Mouse (Mus musculus) forebrain, embryonic 16.5 days (tissue): ENCODE measurements around the gene Eif4e2. TPM values are rescaled to one million over a fixed set of nuclear protein-coding genes. Genes with fewer than 3 reads are reported as not detected.

Source experiments
- ATAC-seq: fragments of 200-750 bp; cut with Nextera tagmentation; 2 replicates; pipeline ENCODE4 v1.8.0; 2017; ENCODE audit warnings: mild to moderate bottlenecking, moderate library complexity
- H3K27ac ChIP-seq: fragments of 300-500 bp; sonication (generic); 2 replicates; pipeline ENCODE4 v1.5.1; 2014; ENCODE audit warnings: low read length, control low read depth
- H3K27me3 ChIP-seq: fragments of 300-500 bp; sonication (generic); replicated peaks from 2 replicates; pipeline ENCODE4 v1.6.1; 2014; ENCODE audit warnings: low read length; ENCODE audit not compliant: control insufficient read depth, insufficient read depth
- H3K36me3 ChIP-seq: fragments of 300-500 bp; sonication (generic); 2 replicates; pipeline ENCODE4 v1.6.1; 2014; ENCODE audit not compliant: control insufficient read depth, insufficient read depth
- H3K4me1 ChIP-seq: fragments of 300-500 bp; sonication (generic); replicated peaks from 2 replicates; pipeline ENCODE4 v1.6.1; 2014; ENCODE audit warnings: low read length; ENCODE audit not compliant: control insufficient read depth, insufficient read depth
- H3K4me2 ChIP-seq: fragments of 300-500 bp; sonication (generic); 2 replicates; pipeline ENCODE4 v1.6.1; 2014; ENCODE audit warnings: mild to moderate bottlenecking, low read length, control low read depth
- H3K4me3 ChIP-seq: fragments of 300-500 bp; sonication (generic); replicated peaks from 2 replicates; pipeline ENCODE4 v1.5.1; 2014; ENCODE audit warnings: mild to moderate bottlenecking, low read length, control low read depth
- H3K9ac ChIP-seq: fragments of 300-500 bp; sonication (generic); replicated peaks from 2 replicates; pipeline ENCODE4 v1.6.1; 2014; ENCODE audit warnings: low read depth, low read length, control low read depth
- H3K9me3 ChIP-seq: fragments of 300-500 bp; sonication (generic); 2 replicates; pipeline ENCODE4 v1.6.1; 2016; ENCODE audit warnings: low read length; ENCODE audit not compliant: control insufficient read depth
- WGBS: fragments of 180-500 bp; shearing (Covaris S2); extraction: QIAGEN DNeasy Blood & Tissue Kit; methylation state at CpG from one replicate; pipeline ENCODE4 v1.1.7; 2014; 5-methylcytosine and 5-hydroxymethylcytosine counted together
- polyA plus RNA-seq: library from polyadenylated mRNA; unstranded; fragments of >200 nt; fragmentation: Nextera tagmentation; extraction: Ambion mirVana; gene quantifications from 2 replicates; pipeline ENCODE4 v1.2.1, GENCODE M21; 2015

The Eif4e2 gene
- polyA plus RNA-seq, 1 experiment from 2014 or later = 88.1 TPM

- peak overlapping the region; percentile 96 for H3K27ac ChIP-seq
- peaks cover 4% of the 10 kb centered on the region for H3K36me3 ChIP-seq
- H3K9me3 ChIP-seq = no peaks in the 10 kb centered on the region
- peak overlapping the region; percentile 56 for H3K4me2 ChIP-seq
- H3K4me3 ChIP-seq = peak overlapping the region; percentile 85
- no peak for ATAC-seq
- H3K27me3 ChIP-seq = no peaks in the 10 kb centered on the region
- 28% methylated on average over 4 of the region's 4 CpGs for WGBS
- peak overlapping the region; percentile 92 for H3K9ac ChIP-seq
- H3K4me1 ChIP-seq = peaks cover 35% of the 10 kb centered on the region
Measured at GRCm38 (mm10) chr1:87214748-87215147, 1.0 kb downstream of the Eif4e2 start.

DNA sequence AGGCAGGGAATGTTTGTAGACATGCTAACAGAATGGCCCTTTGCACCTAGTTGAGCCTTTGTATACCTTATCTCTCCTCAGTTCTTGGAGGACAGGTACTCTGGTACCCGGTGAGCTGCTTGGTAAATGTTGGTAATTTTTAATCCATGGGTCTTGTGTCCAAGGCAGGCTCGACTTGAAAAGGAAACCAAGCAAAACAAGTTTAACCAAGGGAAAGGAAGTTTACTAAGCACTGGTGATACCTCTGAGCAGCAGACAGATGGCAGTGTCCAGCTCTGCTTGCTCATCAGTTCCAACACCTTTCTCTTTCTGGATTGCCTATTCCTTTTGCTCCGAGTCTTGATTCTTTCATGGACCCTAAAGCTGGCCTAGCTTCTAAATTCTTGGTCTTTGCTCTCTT lies 4.2 kb downstream of the Eif4e2 start:
- Histone ChIP-seq H3K4me2 (no peak overlapping the region), H3K9ac (no peak overlapping the region), H3K4me1 (peaks cover 34% of the 10 kb centered on the region), H3K9me3 (no peaks in the 10 kb centered on the region), H3K4me3 (no peak overlapping the region), H3K27ac (no peak overlapping the region), H3K27me3 (no peaks in the 10 kb centered on the region), H3K36me3 (peaks cover 32% of the 10 kb centered on the region)
- no peak for ATAC-seq
- 66% methylated on average over 3 of the region's 3 CpGs for WGBS

- H3K4me1 ChIP-seq = no peaks in the 10 kb centered on the region
- H3K4me2 ChIP-seq = no peak overlapping the region
- H3K27ac ChIP-seq = no peak overlapping the region
- H3K36me3 ChIP-seq = peaks cover 72% of the 10 kb centered on the region
- H3K9me3 ChIP-seq = no peaks in the 10 kb centered on the region
- no peaks in the 10 kb centered on the region for H3K27me3 ChIP-seq
- ATAC-seq = no peak
- no peak overlapping the region for H3K9ac ChIP-seq
- H3K4me3 ChIP-seq = no peak overlapping the region
- 95% methylated on average over 8 of the region's 8 CpGs for WGBS
Measured at GRCm38 (mm10) chr1:87225739-87226138, 12.0 kb downstream of the Eif4e2 start.

DNA sequence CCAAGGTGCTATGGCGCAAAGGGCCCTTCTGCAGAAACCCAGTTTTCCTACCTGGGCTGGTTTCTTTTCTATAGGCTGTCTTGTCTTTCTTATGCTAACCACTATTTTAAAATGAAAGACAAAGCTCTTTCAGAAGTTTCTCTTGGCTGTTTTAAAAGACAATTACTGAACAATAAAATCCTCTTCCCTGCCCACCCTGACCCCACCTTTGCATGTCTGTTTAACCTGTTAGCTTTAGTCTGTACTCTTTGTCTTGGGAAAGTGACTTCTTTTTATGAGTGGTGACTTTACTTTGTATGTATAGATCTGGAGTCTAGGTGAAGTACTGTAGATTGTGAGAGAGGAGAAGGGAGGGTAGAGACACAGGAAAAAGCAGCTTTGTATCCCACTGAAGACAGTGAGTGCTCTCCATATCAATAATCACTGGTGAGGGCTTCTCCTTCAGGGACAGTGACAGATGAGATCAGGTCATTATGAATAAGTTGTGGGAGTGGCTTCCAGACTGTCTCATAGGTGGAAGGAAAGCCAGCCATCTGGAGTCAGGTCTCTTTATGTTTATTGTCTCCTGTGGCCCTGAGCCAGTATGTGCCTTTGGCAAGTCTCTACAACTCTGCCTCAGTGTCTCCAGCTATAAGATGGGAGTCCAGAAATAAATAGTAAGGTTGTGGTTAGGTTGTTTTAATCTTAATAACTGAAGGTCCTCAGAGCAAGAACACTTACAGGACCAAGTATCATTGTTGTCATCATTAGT lies 12.9 kb downstream of the Eif4e2 start:
- ATAC-seq = no peak
- Histone ChIP-seq H3K36me3 (peaks cover 65% of the 10 kb centered on the region), H3K27me3 (no peaks in the 10 kb centered on the region), H3K27ac (no peak overlapping the region), H3K4me2 (no peak overlapping the region), H3K9ac (no peak overlapping the region), H3K4me3 (no peak overlapping the region), H3K9me3 (no peaks in the 10 kb centered on the region), H3K4me1 (no peaks in the 10 kb centered on the region)
- 100% methylated on average over 1 of the region's 1 CpGs for WGBS

DNA sequence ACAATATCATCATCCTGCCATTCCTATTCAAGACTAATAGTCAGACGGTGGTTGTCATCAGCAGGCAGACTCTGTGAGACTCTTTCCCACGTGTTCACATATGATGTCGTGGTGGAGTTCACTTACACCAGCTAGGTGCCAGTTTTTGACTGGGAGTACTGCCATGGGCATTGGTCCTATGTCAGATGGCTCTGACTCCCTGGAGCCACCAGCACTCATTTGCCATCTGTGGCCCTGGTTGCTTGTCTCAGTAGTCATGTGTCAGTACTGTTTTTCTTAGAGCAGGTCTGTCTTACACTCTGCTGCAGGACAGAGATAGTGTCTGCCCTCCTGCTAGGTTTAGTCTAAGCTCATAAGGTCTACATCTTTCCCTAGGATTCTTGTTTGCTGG lies 13.4 kb downstream of the Eif4e2 start:
- H3K27me3 ChIP-seq = no peaks in the 10 kb centered on the region
- H3K9me3 ChIP-seq = no peaks in the 10 kb centered on the region
- H3K36me3 ChIP-seq = peaks cover 60% of the 10 kb centered on the region
- ATAC-seq = no peak
- H3K4me1 ChIP-seq = no peaks in the 10 kb centered on the region
- WGBS = 65% methylated on average over 3 of the region's 3 CpGs
- no peak overlapping the region for H3K27ac ChIP-seq
- no peak overlapping the region for H3K9ac ChIP-seq
- no peak overlapping the region for H3K4me3 ChIP-seq
- no peak overlapping the region for H3K4me2 ChIP-seq

- WGBS = 58% methylated on average over 5 of the region's 5 CpGs
- Histone ChIP-seq H3K27me3 (no peaks in the 10 kb centered on the region), H3K4me1 (no peaks in the 10 kb centered on the region), H3K9ac (no peak overlapping the region), H3K4me2 (no peak overlapping the region), H3K9me3 (no peaks in the 10 kb centered on the region), H3K27ac (no peak overlapping the region), H3K36me3 (peaks cover 43% of the 10 kb centered on the region), H3K4me3 (no peak overlapping the region)
- ATAC-seq = no peak
Measured at GRCm38 (mm10) chr1:87230606-87231005, 16.9 kb downstream of the Eif4e2 start.

DNA sequence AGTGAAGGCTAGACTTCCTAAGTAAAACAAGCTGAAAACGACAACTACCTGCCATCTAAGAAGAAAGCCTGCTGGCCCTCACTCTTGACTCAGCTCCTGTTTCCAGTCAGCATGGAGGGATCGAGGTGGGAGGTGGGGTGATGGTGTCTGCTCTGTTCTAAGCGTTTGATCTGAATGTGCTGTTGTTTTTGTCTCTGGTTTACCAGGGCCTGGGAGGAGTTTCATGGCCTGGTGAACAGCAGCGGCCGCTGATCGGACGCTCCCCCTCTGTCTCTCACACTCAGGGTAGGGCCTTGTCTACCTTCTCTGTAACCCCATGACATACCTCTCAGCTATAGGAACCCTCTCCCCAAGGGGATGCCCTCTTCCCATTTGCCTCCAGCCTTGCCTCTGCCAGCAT lies 18.5 kb downstream of the Eif4e2 start:
- no peak for ATAC-seq
- Histone ChIP-seq H3K4me3 (no peak overlapping the region), H3K27ac (no peak overlapping the region), H3K36me3 (peaks cover 30% of the 10 kb centered on the region), H3K9me3 (no peaks in the 10 kb centered on the region), H3K4me2 (no peak overlapping the region), H3K9ac (no peak overlapping the region), H3K27me3 (no peaks in the 10 kb centered on the region), H3K4me1 (no peaks in the 10 kb centered on the region)
- WGBS = 78% methylated on average over 7 of the region's 7 CpGs

DNA sequence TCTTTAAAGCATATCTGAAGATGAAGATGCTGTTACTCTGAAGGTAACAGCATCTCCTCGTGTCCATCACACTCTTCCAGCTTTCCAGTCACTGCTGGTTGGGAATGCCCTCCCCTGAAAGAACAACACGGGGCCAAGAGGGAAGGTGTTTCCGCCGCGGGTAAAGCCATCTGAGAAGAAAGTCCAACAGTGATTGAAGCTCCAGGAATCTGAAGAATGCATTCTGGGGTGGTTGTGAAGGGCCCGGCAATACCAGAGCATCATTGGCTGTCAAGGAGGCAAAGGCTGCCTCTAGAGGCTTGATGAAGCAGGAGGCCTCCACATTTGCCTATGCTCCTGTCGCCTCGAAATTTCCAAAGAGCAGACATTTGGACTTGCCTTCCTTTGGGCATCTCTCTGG lies 25.3 kb downstream of the Eif4e2 start:
- Histone ChIP-seq H3K9me3 (no peaks in the 10 kb centered on the region), H3K27ac (no peak overlapping the region), H3K4me3 (no peak overlapping the region), H3K4me2 (no peak overlapping the region), H3K36me3 (peaks cover 8% of the 10 kb centered on the region), H3K27me3 (no peaks in the 10 kb centered on the region), H3K4me1 (no peaks in the 10 kb centered on the region), H3K9ac (no peak overlapping the region)
- ATAC-seq = no peak
- WGBS = 79% methylated on average over 8 of the region's 8 CpGs

- 90% methylated on average over 8 of the region's 8 CpGs for WGBS
- Histone ChIP-seq H3K9me3 (no peaks in the 10 kb centered on the region), H3K4me1 (no peaks in the 10 kb centered on the region), H3K4me3 (no peak overlapping the region), H3K27me3 (no peaks in the 10 kb centered on the region), H3K9ac (no peak overlapping the region), H3K36me3 (peaks cover 3% of the 10 kb centered on the region), H3K4me2 (no peak overlapping the region), H3K27ac (no peak overlapping the region)
- ATAC-seq = no peak
Measured at GRCm38 (mm10) chr1:87243021-87243420, 29.3 kb downstream of the Eif4e2 start.

DNA sequence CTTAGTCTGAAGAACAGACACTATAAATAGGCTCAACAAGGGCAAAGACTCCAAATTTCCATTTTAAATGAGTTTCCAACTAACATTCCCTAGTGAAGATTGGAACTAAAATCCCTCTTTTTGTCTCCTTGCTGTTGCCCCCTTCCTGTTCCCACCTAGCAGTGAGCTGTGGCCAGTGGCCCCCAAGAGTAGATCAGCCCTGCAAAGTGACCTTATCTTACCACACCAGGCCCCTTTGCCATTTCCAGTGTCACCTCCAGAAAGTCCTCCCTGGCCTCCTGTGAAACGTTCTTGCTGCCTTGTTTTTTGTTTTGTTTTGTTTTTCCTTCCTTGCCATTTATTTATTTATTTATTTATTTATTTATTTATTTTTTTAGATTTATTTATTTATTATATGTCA lies 31.7 kb downstream of the Eif4e2 start:
- Histone ChIP-seq H3K9me3 (no peaks in the 10 kb centered on the region), H3K4me1 (no peaks in the 10 kb centered on the region), H3K9ac (no peak overlapping the region), H3K27me3 (no peaks in the 10 kb centered on the region), H3K4me2 (no peak overlapping the region), H3K27ac (no peak overlapping the region), H3K36me3 (no peaks in the 10 kb centered on the region), H3K4me3 (no peak overlapping the region)
- 57% methylated on average over 1 of the region's 1 CpGs for WGBS
- no peak for ATAC-seq
